Mouse (Mus musculus): ENCODE measurements around the gene Mmp28.

The Mmp28 gene

DNA sequence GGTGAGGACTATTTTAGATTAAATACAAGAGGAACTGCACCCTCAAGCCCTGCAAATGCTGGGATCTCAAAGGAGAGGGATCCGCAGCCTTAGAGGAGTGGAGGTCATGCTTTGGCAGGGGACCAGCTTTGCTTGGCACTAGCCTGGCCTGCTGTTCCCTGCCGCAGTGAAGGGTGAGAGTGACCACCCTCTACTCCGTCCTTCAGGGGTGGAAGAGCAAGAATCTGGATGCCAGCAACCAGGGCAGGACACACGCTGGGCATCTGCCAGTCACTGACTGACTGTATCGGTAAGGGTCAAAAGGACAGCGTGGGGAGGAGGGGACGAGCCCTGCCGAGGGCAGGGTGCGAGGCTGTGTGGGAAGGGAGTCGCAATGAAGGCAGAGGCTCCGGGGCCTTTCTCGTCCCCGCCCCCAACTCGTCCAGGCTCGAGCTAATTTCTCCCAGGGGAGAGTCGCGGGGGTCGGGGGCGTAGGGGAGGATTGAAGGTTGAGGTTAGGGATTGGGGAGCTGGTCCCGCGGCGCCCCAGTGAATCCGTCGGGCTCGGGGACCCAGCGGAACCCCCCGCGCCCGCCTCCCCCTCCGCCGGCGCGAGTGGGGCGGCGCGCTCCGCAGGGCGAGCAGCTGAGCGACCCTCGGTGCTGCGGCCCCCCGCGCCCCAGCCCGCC is 53.6 kb downstream of the Mmp28 start, which contains the start of gene Rasl10b:
Gene Rasl10b, plus strand, starts transcription at position 51 of the 668 bp plus-strand sequence.
- in situ Hi-C loops (cut with MboI, MseI) = no loop called here

DNA sequence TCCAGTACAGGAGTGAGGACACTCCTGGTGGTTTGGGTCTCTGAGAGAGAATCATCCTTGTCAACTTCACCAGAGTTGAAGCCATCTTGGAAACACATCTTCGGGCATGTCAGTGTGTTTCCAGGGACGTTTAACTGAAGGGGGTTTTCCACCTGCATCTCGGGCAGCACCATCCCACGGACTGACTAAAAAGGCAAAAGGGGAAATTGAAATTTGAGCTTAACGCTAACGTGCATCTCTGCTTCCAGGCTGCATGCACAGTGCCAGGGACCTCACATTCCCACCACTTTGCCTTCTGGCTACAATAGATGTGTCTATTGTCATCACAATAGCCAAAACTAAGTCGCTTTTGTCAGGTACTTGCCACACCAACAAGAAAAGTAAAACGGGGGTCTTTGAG is 54.6 kb downstream of the Mmp28 start:
- in situ Hi-C loops (cut with MboI, MseI) = no loop called here

- in situ Hi-C loops (cut with MboI, MseI) = no loop called here
These were observed 56.5 kb downstream of the Mmp28 start for GRCm38 (mm10) chr11:83406391-83406790.

- in situ Hi-C loops (cut with MboI, MseI) = no loop called here
These were observed 59.1 kb downstream of the Mmp28 start for GRCm38 (mm10) chr11:83403787-83404186.

GRCm38 (mm10) chr11:83398724-83399123 is 64.1 kb downstream of the Mmp28 start:
- in situ Hi-C loops (cut with MboI, MseI) = no loop called here

- in situ Hi-C loops (cut with MboI, MseI) = no loop called here
These were observed 65.2 kb downstream of the Mmp28 start for GRCm38 (mm10) chr11:83397626-83398025.

GRCm38 (mm10) chr11:83394802-83395439 is 68.0 kb downstream of the Mmp28 start:
- in situ Hi-C loops (cut with MboI, MseI) = no loop called here

GRCm38 (mm10) chr11:83393062-83393461 is 69.8 kb downstream of the Mmp28 start:
- in situ Hi-C loops (cut with MboI, MseI) = no loop called here

Data from T-helper 17 cell (primary cell).